Mouse (Mus musculus): Measurements from ENCODE around the gene Clcn6. TPM values are rescaled to one million over a fixed set of nuclear protein-coding genes. Genes with fewer than 3 reads are reported as not detected.

Clcn6 gene
- polyA plus RNA-seq (2015; fragmentation: Nextera tagmentation; extraction: Ambion mirVana), result 3.5 and 4.7 TPM in 2 replicates

GRCm38 (mm10) chr4:148038600-148039253 is at the start of gene Clcn6, which contains the start of gene Mthfr:
Clcn6 (minus strand) TSS chr4:148038821.
Mthfr (plus strand) TSS chr4:148039077.

GRCm38 (mm10) chr4:148087907-148088527 is 49.4 kb upstream of the Clcn6 start, which contains the start of gene Agtrap:
Agtrap (minus strand) TSS chr4:148088031.

GRCm38 (mm10) chr4:148000202-148000772 is 38.3 kb downstream of the Clcn6 start, which contains the start of gene Nppa:
Nppa (plus strand) TSS chr4:148000722.

GRCm38 (mm10) chr4:147985205-147986132 is 53.2 kb downstream of the Clcn6 start, which contains the start of gene Nppb:
Nppb (plus strand) TSS chr4:147985788.

Other genes with a start within 250 kb of the Clcn6 start
- gene Zfp984, start 229.0 kb downstream of the Clcn6 start, polyA plus RNA-seq (2015; fragmentation: Nextera tagmentation; extraction: Ambion mirVana), result 4.3 and 5.0 TPM in 2 replicates
- 2.9 and 4.2 TPM in 2 replicates for gene Zfp933, start 190.5 kb downstream of the Clcn6 start, polyA plus RNA-seq (2015; fragmentation: Nextera tagmentation; extraction: Ambion mirVana)
- gene Miip, start 170.0 kb downstream of the Clcn6 start, polyA plus RNA-seq (2015; fragmentation: Nextera tagmentation; extraction: Ambion mirVana), result 12.1 and 14.6 TPM in 2 replicates
- gene Fv1, start 169.8 kb downstream of the Clcn6 start, polyA plus RNA-seq (2015; fragmentation: Nextera tagmentation; extraction: Ambion mirVana), result 2.0 and 2.2 TPM in 2 replicates
- gene Mfn2, start 134.1 kb downstream of the Clcn6 start, polyA plus RNA-seq (2015; fragmentation: Nextera tagmentation; extraction: Ambion mirVana), result 49.5 and 53.2 TPM in 2 replicates
- gene Plod1, start 102.1 kb downstream of the Clcn6 start, polyA plus RNA-seq (2015; fragmentation: Nextera tagmentation; extraction: Ambion mirVana), result 53.7 and 59.1 TPM in 2 replicates
- gene 2510039O18Rik, start 97.9 kb downstream of the Clcn6 start, polyA plus RNA-seq (2015; fragmentation: Nextera tagmentation; extraction: Ambion mirVana), result 12.4 and 13.0 TPM in 2 replicates
- 0.77 and 1.00 TPM in 2 replicates for gene Nppb, start 53.0 kb downstream of the Clcn6 start, polyA plus RNA-seq (2015; fragmentation: Nextera tagmentation; extraction: Ambion mirVana)
- 6.0 and 7.2 TPM in 2 replicates for gene Nppa, start 38.1 kb downstream of the Clcn6 start, polyA plus RNA-seq (2015; fragmentation: Nextera tagmentation; extraction: Ambion mirVana)
- 15.8 and 16.7 TPM in 2 replicates for gene Mthfr, start 256 bp upstream of the Clcn6 start, polyA plus RNA-seq (2015; fragmentation: Nextera tagmentation; extraction: Ambion mirVana)
- gene Agtrap, start 49.2 kb upstream of the Clcn6 start, polyA plus RNA-seq (2015; fragmentation: Nextera tagmentation; extraction: Ambion mirVana), result 21.2 and 23.5 TPM in 2 replicates
- gene Mad2l2, start 91.6 kb upstream of the Clcn6 start, polyA plus RNA-seq (2015; fragmentation: Nextera tagmentation; extraction: Ambion mirVana), result 27.9 and 29.9 TPM in 2 replicates
- 0.02 TPM in 1 of 2 replicates, not detected in the other for gene Draxin, start 91.9 kb upstream of the Clcn6 start, polyA plus RNA-seq (2015; fragmentation: Nextera tagmentation; extraction: Ambion mirVana)
- 46.5 and 50.5 TPM in 2 replicates for gene Fbxo6, start 113.3 kb upstream of the Clcn6 start, polyA plus RNA-seq (2015; fragmentation: Nextera tagmentation; extraction: Ambion mirVana)
- gene Fbxo44, start 121.7 kb upstream of the Clcn6 start, polyA plus RNA-seq (2015; fragmentation: Nextera tagmentation; extraction: Ambion mirVana), result 3.2 and 3.7 TPM in 2 replicates
- gene Fbxo2, start 121.8 kb upstream of the Clcn6 start, polyA plus RNA-seq (2015; fragmentation: Nextera tagmentation; extraction: Ambion mirVana), result 1.5 and 1.9 TPM in 2 replicates
- gene Disp3, start 249.1 kb upstream of the Clcn6 start, polyA plus RNA-seq (2015; fragmentation: Nextera tagmentation; extraction: Ambion mirVana), result not detected in 2 replicates

All from urinary bladder, postnatal 0 days (tissue).